ENCODE assay signal across 28 mouse cellular contexts in genomic region chr10:69224276-69224675, GRCm38 (mm10). TPM values are rescaled to one million over a fixed set of nuclear protein-coding genes. Genes with fewer than 3 reads are reported as not detected.
DNase-seq lines count a peak whose midpoint lies in the region; ATAC-seq and TF ChIP-seq lines count a peak whose summit lies in the region.
"Had no signal": no experiment of that assay in that cellular context is flagged by ENCODE, and none has a peak within 500 bp of the region (broad histone marks: within the 10 kb centered on the region; RNA-seq: fewer than 3 reads in every experiment).

No protein-coding gene starts in this region.

- H3K4me3 ChIP-seq in intestine, embryonic 16.5 days (ENCODE audit: low read length): no peak overlapping the region
- no peak overlapping the region for H3K4me3 ChIP-seq in intestine, embryonic 15.5 days (replicated peaks)
- H3K4me3 ChIP-seq in lung, embryonic 16.5 days (ENCODE audit: low read length): no peak overlapping the region
- no peak overlapping the region for H3K4me3 ChIP-seq in small intestine, adult 2 months (ENCODE audit: low read depth, low read length)
- H3K4me3 ChIP-seq in midbrain, postnatal 0 days (ENCODE audit: low read depth, low read length): no peak overlapping the region
- H3K4me3 ChIP-seq: embryonic facial prominence, embryonic 10.5 days; embryonic facial prominence, embryonic 13.5 days; erythroblast, embryonic 14.5 days; forebrain, embryonic 12.5 days; forebrain, embryonic 15.5 days; heart, embryonic 12.5 days; heart, embryonic 15.5 days had no signal

- H3K27ac ChIP-seq in intestine, embryonic 16.5 days (ENCODE audit: low read length): peak overlapping the region; percentile 31; the same call in 1 of the 2 replicates
- no peak overlapping the region for H3K27ac ChIP-seq in intestine, embryonic 15.5 days
- peak overlapping the region; percentile 27; the same call in 1 of the 2 replicates for H3K27ac ChIP-seq in lung, embryonic 16.5 days (ENCODE audit: low read length)
- H3K27ac ChIP-seq in small intestine, adult 2 months (ENCODE audit: insufficient read depth, low read depth, low read length): peak overlapping the region; percentile 20
- H3K27ac ChIP-seq in midbrain, postnatal 0 days (ENCODE audit: low read depth, low read length): no peak overlapping the region
- H3K27ac ChIP-seq: embryonic facial prominence, embryonic 10.5 days; embryonic facial prominence, embryonic 13.5 days; forebrain, embryonic 12.5 days; forebrain, embryonic 15.5 days; heart, embryonic 15.5 days; hindbrain, embryonic 14.5 days; hindbrain, postnatal 0 days had no signal

- TF ChIP-seq POLR2A in small intestine, adult 2 months (IDR thresholded peaks at IDR 0.05; ENCODE audit: low read depth, low read length): no peak

- no peak for TF ChIP-seq CTCF in small intestine, adult 2 months (IDR thresholded peaks at IDR 0.05; ENCODE audit: extremely low read depth, insufficient read length, insufficient replicate concordance, low read depth, low read length)
- TF ChIP-seq CTCF in midbrain, postnatal 0 days (IDR thresholded peaks at IDR 0.05): no peak

- no peak overlapping the region for H3K9ac ChIP-seq in intestine, embryonic 16.5 days (ENCODE audit: low read depth, low read length)
- no peak overlapping the region for H3K9ac ChIP-seq in intestine, embryonic 15.5 days
- H3K9ac ChIP-seq in lung, embryonic 16.5 days (ENCODE audit: low read length): no peak overlapping the region
- H3K9ac ChIP-seq in midbrain, postnatal 0 days (replicated peaks; ENCODE audit: low read length, poor library complexity, severe bottlenecking): no peak overlapping the region; the same call in 1 of the 2 replicates
- H3K9ac ChIP-seq: embryonic facial prominence, embryonic 13.5 days; forebrain, embryonic 12.5 days; forebrain, embryonic 15.5 days; heart, embryonic 12.5 days; heart, embryonic 15.5 days; hindbrain, embryonic 14.5 days had no signal

- no peaks in the 10 kb centered on the region for H3K27me3 ChIP-seq in intestine, embryonic 16.5 days (replicated peaks; ENCODE audit: control insufficient read depth, insufficient read depth, low read length)
- H3K27me3 ChIP-seq in intestine, embryonic 15.5 days (replicated peaks): no peaks in the 10 kb centered on the region
- H3K27me3 ChIP-seq in lung, embryonic 16.5 days (ENCODE audit: control insufficient read depth, insufficient read depth, low read depth, low read length): no peaks in the 10 kb centered on the region
- no peaks in the 10 kb centered on the region for H3K27me3 ChIP-seq in small intestine, adult 2 months (ENCODE audit: control insufficient read depth, insufficient read depth, low read length)
- H3K27me3 ChIP-seq in midbrain, postnatal 0 days (ENCODE audit: insufficient read depth, low read length): no peaks in the 10 kb centered on the region
- H3K27me3 ChIP-seq: embryonic facial prominence, embryonic 13.5 days; forebrain, embryonic 12.5 days; forebrain, embryonic 15.5 days; heart, embryonic 12.5 days; heart, embryonic 15.5 days had no signal

- ATAC-seq in intestine, embryonic 16.5 days: no peak
- ATAC-seq in intestine, embryonic 15.5 days: no peak
- ATAC-seq in lung, embryonic 16.5 days (ENCODE audit: low read depth): 0 out of 2 replicates have a peak, but pooled peaks have one; percentile 15
- ATAC-seq in midbrain, postnatal 0 days (ENCODE audit: low FRiP score): no peak
- ATAC-seq: activated CD4-positive, CD25-positive, alpha-beta regulatory T cell, adult 4 months; forebrain, embryonic 15.5 days; hindbrain, postnatal 0 days had no signal

- H3K9me3 ChIP-seq in intestine, embryonic 16.5 days (ENCODE audit: control insufficient read depth, low read length): no peaks in the 10 kb centered on the region
- no peaks in the 10 kb centered on the region for H3K9me3 ChIP-seq in intestine, embryonic 15.5 days
- H3K9me3 ChIP-seq in lung, embryonic 16.5 days (ENCODE audit: control insufficient read depth, low read length): no peaks in the 10 kb centered on the region
- H3K9me3 ChIP-seq in midbrain, postnatal 0 days (ENCODE audit: low read length): no peaks in the 10 kb centered on the region
- H3K9me3 ChIP-seq: embryonic facial prominence, embryonic 10.5 days; embryonic facial prominence, embryonic 13.5 days; forebrain, embryonic 12.5 days; forebrain, embryonic 15.5 days; heart, embryonic 12.5 days; heart, embryonic 15.5 days had no signal

- H3K4me1 ChIP-seq in intestine, embryonic 16.5 days (ENCODE audit: control insufficient read depth, insufficient read depth, low read length): peaks cover 5% of the 10 kb centered on the region; the same call in 1 of the 2 replicates
- H3K4me1 ChIP-seq in intestine, embryonic 15.5 days (replicated peaks): 0 out of 2 replicates have a peak, but pooled peaks cover 9% of the 10 kb centered on the region
- no peaks in the 10 kb centered on the region for H3K4me1 ChIP-seq in lung, embryonic 16.5 days (replicated peaks; ENCODE audit: control insufficient read depth, insufficient read depth, low read length)
- H3K4me1 ChIP-seq in small intestine, adult 2 months (ENCODE audit: control insufficient read depth, insufficient read depth, insufficient read length, low read length): peaks cover 7% of the 10 kb centered on the region; the same call in 1 of the 2 replicates
- H3K4me1 ChIP-seq in midbrain, postnatal 0 days (ENCODE audit: insufficient read depth, low read length): no peaks in the 10 kb centered on the region
- H3K4me1 ChIP-seq: embryonic facial prominence, embryonic 10.5 days; embryonic facial prominence, embryonic 13.5 days; forebrain, embryonic 12.5 days; forebrain, embryonic 15.5 days had no signal

- intact Hi-C loops in heart, postnatal 36 days (cut with DNase I): no loop called here

- WGBS in intestine, embryonic 16.5 days: 81% methylated on average over 7 of the region's 7 CpGs
- WGBS in intestine, embryonic 15.5 days: 68% methylated on average over 7 of the region's 7 CpGs
- 69% methylated on average over 7 of the region's 7 CpGs for WGBS in lung, embryonic 16.5 days
- 79% methylated on average over 7 of the region's 7 CpGs for WGBS in small intestine, adult 2 months
- WGBS in midbrain, postnatal 0 days: 55% methylated on average over 7 of the region's 7 CpGs

- peak; percentile 88 for DNase-seq in heart, adult 11 months
- no peak for DNase-seq in heart, postnatal 36 days
- DNase-seq in lung, postnatal 36 days: no peak
- no peak for DNase-seq in midbrain, postnatal 0 days (ENCODE audit: low spot score)
- DNase-seq: adrenal gland, adult 8-10 months; adrenal gland, postnatal 25 days; cerebellum, adult 11-12 months; cerebellum, adult 8-10 months; cerebellum, postnatal 10 days; cerebellum, postnatal 36 days; embryo, embryonic 11 days; gastrocnemius, postnatal 10 days; gastrocnemius, postnatal 36 days; heart, postnatal 14 days had no signal

- H3K4me2 ChIP-seq in intestine, embryonic 16.5 days (ENCODE audit: low read depth, low read length): no peak overlapping the region
- no peak overlapping the region for H3K4me2 ChIP-seq in intestine, embryonic 15.5 days (replicated peaks)
- H3K4me2 ChIP-seq in lung, embryonic 16.5 days (ENCODE audit: low read depth, low read length): no peak overlapping the region
- H3K4me2 ChIP-seq in midbrain, postnatal 0 days (ENCODE audit: low read depth, low read length, poor library complexity, severe bottlenecking): no peak overlapping the region
- H3K4me2 ChIP-seq: embryonic facial prominence, embryonic 13.5 days; forebrain, embryonic 12.5 days; forebrain, embryonic 15.5 days; heart, embryonic 12.5 days; heart, embryonic 15.5 days; hindbrain, embryonic 14.5 days had no signal

- no peaks in the 10 kb centered on the region for H3K36me3 ChIP-seq in intestine, embryonic 16.5 days (ENCODE audit: control insufficient read depth, insufficient read depth, low read length)
- H3K36me3 ChIP-seq in intestine, embryonic 15.5 days: 0 out of 2 replicates have a peak, but pooled peaks cover 2% of the 10 kb centered on the region
- no peaks in the 10 kb centered on the region for H3K36me3 ChIP-seq in lung, embryonic 16.5 days (ENCODE audit: control insufficient read depth, insufficient read depth, low read length)
- no peaks in the 10 kb centered on the region for H3K36me3 ChIP-seq in small intestine, adult 2 months (ENCODE audit: control insufficient read depth, insufficient read depth, low read length)
- no peaks in the 10 kb centered on the region for H3K36me3 ChIP-seq in midbrain, postnatal 0 days (ENCODE audit: insufficient read depth, low read length)
- H3K36me3 ChIP-seq: forebrain, embryonic 12.5 days; forebrain, embryonic 15.5 days had no signal

RNA-seq across cellular contexts. Expression of gene A930033H14Rik, which starts 11.4 kb away (rescaled TPM):
- 1 to 10 TPM; 1.1 to 3.2 TPM for total RNA-seq in heart, postnatal 36 days (2021)
- 0.93 and 1.0 TPM in 2 replicates for polyA plus RNA-seq in intestine, embryonic 16.5 days (2015; fragmentation: Nextera tagmentation; extraction: Ambion mirVana)
- 1.8 TPM in 2 replicates for polyA plus RNA-seq in intestine, embryonic 15.5 days (2015; fragmentation: Nextera tagmentation; extraction: Ambion mirVana)
- 1.2 and 1.5 TPM in 2 replicates for polyA plus RNA-seq in lung, embryonic 16.5 days (2015; fragmentation: Nextera tagmentation; extraction: Ambion mirVana)
- polyA plus RNA-seq in small intestine, adult 2 months (2012; rRNA removed): 0.35 TPM in 1 of 2 replicates, not detected in the other
- 0.93 and 1.3 TPM in 2 replicates for total RNA-seq in midbrain, postnatal 0 days (2014; rRNA removed)
- polyA plus RNA-seq in midbrain, postnatal 0 days (2015; fragmentation: Nextera tagmentation; extraction: Ambion mirVana): 1.3 and 1.5 TPM in 2 replicates
- polyA plus RNA-seq: activated CD4-positive, CD25-positive, alpha-beta regulatory T cell, adult 4 months; erythroblast, embryonic 14.5 days had no signal

Comparison
In these comparisons a context has a peak if more than half of its experiments do, and no peak if none do; other contexts are left out.
1. H3K27ac ChIP-seq: peak in intestine, embryonic 16.5 days (single experiment), lung, embryonic 16.5 days (single experiment) and small intestine, adult 2 months (single experiment); none in intestine, embryonic 15.5 days (single experiment) and midbrain, postnatal 0 days (single experiment).